Mouse (Mus musculus): ENCODE measurements around the gene Olfr323.

The Olfr323 gene

GRCm38 (mm10) chr11:58630401-58630800 is at the start of gene Olfr323:
Gene Olfr323, minus strand, starts transcription at chr11:58630501.
- DNase-seq (ENCODE audit: low spot score in 2 of 2): no peak

- DNase-seq (ENCODE audit: low spot score in 2 of 2): no peak
Measured at GRCm38 (mm10) chr11:58671825-58672224, 41.5 kb upstream of the Olfr323 start.

GRCm38 (mm10) chr11:58669252-58669651 is 39.0 kb upstream of the Olfr323 start:
- DNase-seq (ENCODE audit: low spot score in 2 of 2): no peak

DNA sequence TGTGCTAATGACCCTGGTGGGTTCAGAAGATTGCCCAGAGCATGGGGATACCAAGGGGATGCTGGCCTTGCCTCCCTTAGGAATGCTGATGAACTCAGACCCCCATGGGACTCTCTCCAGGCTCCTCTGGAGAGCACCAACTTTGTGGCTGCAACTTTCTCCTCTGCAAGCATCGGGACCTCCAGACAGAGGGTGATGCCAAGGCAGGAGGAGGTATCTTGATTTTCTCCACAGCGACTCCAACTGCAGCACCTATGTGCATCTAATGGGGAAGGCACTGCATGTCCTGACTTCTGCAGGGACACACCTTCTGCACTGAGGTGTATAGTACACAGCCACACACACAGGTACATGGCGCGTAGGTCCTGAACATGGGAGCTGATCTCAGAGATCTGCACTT is 28.3 kb upstream of the Olfr323 start, which contains the start of gene Olfr322:
Olfr322 (plus strand) TSS at position 187 of the 400 bp plus-strand sequence.
- DNase-seq (ENCODE audit: low spot score in 2 of 2): no peak

- no peak for DNase-seq (ENCODE audit: low spot score in 2 of 2)
Measured at GRCm38 (mm10) chr11:58655151-58655550, 24.9 kb upstream of the Olfr323 start.

DNA sequence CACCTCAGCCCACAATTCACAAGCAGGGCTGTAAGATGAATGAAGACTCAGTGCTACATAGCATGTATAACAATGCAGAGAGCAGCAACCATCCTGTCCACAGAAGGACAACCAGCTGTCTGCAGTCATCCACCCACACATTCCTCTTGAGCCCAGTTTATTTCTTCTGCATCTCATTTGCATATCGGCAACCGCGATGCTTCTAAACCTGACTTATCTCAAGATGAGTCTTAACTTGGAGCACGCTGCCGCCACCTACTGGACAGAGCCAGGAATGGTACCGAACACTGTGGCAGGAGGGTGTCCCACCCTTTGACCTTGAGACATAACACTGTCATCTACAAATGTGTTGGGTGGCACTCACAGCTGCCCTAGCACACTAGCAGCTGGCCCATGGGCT is 13.0 kb upstream of the Olfr323 start:
- peak; percentile 25 to 70 for DNase-seq (ENCODE audit: low spot score in 2 of 2)

- no peak for DNase-seq (ENCODE audit: low spot score in 2 of 2)
Measured at GRCm38 (mm10) chr11:58641638-58642358, 11.5 kb upstream of the Olfr323 start.

DNA sequence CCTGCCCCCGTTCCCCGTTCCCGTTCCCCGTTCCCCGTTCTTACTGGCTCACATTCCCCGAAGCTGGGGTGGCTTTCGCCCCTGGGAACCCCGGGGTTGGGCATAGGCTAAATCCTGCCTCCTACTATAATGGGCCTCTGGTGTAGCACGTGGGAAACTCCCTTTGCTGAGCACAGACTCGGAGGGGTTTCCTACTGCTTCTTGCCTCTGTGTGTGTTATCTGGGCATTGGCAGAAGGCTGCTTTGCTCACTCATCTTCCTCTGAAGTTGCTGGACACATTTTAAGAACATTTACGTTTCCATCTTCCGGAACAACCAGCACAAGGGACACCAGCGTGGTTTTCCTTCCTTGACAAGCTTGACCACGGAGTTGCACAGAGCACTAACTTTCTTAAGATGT is 10.8 kb upstream of the Olfr323 start:
- DNase-seq (ENCODE audit: low spot score in 2 of 2): no peak

GRCm38 (mm10) chr11:58640272-58640867 is 10.1 kb upstream of the Olfr323 start, which contains the start of gene Trim58:
Gene Trim58, plus strand, starts transcription at chr11:58640465.
- no peak for DNase-seq (ENCODE audit: low spot score in 2 of 2)

- no peak for DNase-seq (ENCODE audit: low spot score in 2 of 2)
Measured at GRCm38 (mm10) chr11:58638176-58638701, 7.9 kb upstream of the Olfr323 start.

GRCm38 (mm10) chr11:58636376-58636977 is 6.2 kb upstream of the Olfr323 start:
- peak; percentile 21 to 61 for DNase-seq (ENCODE audit: low spot score in 2 of 2)

- no peak for DNase-seq (ENCODE audit: low spot score in 2 of 2)
Measured at GRCm38 (mm10) chr11:58634878-58635277, 4.6 kb upstream of the Olfr323 start.

DNA sequence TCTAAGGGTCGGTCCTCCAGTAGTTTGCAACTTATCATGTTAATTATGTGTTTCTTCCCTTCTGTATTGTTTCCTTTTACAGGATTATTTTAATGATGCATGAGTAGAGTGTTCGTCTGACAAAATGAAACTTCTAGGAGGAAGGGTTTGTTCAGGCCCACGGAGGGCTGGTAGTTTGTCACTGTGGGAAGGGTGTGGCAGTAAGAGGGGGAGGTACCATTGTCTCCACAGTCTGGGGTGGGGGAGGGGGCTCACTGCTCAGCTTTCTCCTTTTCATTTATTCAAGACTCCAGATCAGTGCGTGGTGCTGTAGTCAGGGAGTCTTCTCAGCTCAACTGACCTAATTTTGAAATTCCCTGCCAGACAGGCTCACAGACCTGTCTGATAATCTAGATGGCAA is 4.2 kb downstream of the Olfr323 start:
- DNase-seq (ENCODE audit: low spot score in 2 of 2): no peak

GRCm38 (mm10) chr11:58618793-58619192 is 11.5 kb downstream of the Olfr323 start:
- DNase-seq (ENCODE audit: low spot score in 2 of 2): no peak

DNA sequence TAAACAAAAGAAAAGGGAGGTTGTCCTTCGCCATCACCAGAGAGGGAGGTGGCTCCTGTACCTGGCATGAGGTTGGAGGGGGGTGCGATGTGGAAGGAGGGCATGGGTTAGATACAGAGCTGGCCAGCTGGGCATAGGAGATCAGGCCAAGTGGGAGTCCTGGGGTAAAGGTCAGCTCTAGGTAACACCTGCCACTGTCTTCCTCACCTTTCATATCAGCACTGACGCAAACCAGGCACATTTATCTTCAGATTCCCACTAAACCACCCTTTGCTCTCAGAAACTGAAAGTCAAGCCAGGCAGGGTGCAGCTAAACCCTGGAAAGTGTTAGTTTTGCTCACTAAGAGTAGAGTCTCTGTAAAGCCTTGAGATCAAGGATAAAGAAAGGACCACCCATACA is 11.9 kb downstream of the Olfr323 start:
- DNase-seq (ENCODE audit: low spot score in 2 of 2): no peak

- DNase-seq (ENCODE audit: low spot score in 2 of 2): no peak
Measured at GRCm38 (mm10) chr11:58615975-58616374, 14.3 kb downstream of the Olfr323 start, which contains the start of gene 2210407C18Rik. Gene 2210407C18Rik, minus strand, starts transcription at chr11:58616075.

DNA sequence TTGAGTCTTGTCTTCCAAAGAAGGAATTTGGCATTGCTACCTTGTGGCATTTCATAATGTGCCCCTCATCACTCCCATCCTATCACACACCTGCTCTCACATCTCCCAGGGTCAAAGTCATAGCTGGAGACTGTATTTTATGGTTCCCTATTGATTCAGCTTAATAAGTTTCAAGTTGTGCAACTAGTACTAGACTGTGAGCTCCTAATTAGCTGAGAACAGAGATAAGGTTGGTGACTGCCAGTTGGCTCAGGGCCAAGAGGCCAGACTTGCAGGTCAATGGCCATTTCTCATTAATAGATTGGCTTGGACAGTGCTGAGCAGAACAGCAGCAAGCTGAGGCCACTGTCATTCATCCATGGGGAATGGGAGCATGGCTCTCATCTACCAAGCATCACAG is 15.8 kb downstream of the Olfr323 start:
- no peak for DNase-seq (ENCODE audit: low spot score in 2 of 2)

- no peak for DNase-seq (ENCODE audit: low spot score in 2 of 2)
Measured at GRCm38 (mm10) chr11:58613359-58613758, 16.9 kb downstream of the Olfr323 start.

- no peak for DNase-seq (ENCODE audit: low spot score in 2 of 2)
Measured at GRCm38 (mm10) chr11:58607030-58607429, 23.3 kb downstream of the Olfr323 start.

DNA sequence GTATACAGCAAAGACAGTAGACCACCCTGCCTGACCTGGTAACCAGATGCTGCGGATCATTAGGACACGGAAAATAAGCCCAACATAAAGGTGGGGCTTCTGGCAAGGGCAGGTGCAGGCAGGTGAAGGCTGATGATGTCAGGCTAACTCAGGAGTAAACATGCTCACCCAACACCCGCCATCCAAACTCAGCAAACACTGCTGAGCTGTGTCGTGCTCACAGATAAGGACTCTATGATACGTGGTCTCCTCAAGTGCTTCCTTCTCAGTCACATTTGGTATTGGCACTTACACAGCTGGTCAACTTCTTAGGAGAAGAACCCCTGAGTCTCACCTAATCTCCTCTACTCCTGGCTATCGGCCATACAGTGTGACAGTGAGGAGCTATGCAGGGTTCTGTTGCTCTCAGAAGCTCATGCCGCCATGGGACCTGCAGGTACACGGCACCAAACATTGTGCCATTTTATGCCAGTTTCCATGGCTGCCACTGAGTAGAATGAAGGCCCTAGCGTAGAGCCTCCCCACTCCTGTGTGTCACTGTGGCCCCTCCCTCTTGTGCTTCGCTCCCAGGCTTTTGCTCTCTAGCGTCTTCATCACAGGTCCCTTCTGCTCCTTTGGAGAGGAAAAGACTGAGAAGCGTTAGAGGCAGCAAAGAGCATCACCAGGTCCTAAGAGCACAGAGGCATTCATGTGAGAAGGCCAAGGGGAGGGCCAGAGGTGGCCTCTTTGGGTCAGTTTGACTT is 24.0 kb downstream of the Olfr323 start:
- DNase-seq (ENCODE audit: low spot score in 2 of 2): no peak

GRCm38 (mm10) chr11:58605228-58605627 is 25.1 kb downstream of the Olfr323 start:
- DNase-seq (ENCODE audit: low spot score in 2 of 2): no peak

GRCm38 (mm10) chr11:58604688-58605087 is 25.6 kb downstream of the Olfr323 start:
- no peak for DNase-seq (ENCODE audit: low spot score in 2 of 2)
